Mouse (Mus musculus) neural tube, embryonic 15.5 days (tissue): ENCODE results near the gene Olfr1414. TPM values are rescaled to one million over a fixed set of nuclear protein-coding genes. Genes with fewer than 3 reads are reported as not detected.
A peak's percentile ranks its signal among the peaks of the same experiment; 100 is the strongest.

Experiments used
- ATAC-seq: fragments of 200-750 bp; cut with Nextera tagmentation; 2 replicates; pipeline ENCODE4 v1.8.0; 2017; ENCODE audit warnings: mild to moderate bottlenecking, moderate TSS enrichment, moderate library complexity; ENCODE audit not compliant: low FRiP score
- H3K27ac ChIP-seq: fragments of 300-500 bp; sonication (generic); replicated peaks from 2 replicates; pipeline ENCODE4 v1.5.1; 2015; ENCODE audit warnings: mild to moderate bottlenecking, inconsistent platforms
- H3K27me3 ChIP-seq: fragments of 300-500 bp; sonication (generic); replicated peaks from 2 replicates; pipeline ENCODE4 v1.6.1; 2015; ENCODE audit warnings: inconsistent platforms
- H3K36me3 ChIP-seq: fragments of 300-500 bp; sonication (generic); 2 replicates; pipeline ENCODE4 v1.6.1; 2015; ENCODE audit warnings: inconsistent platforms
- H3K4me1 ChIP-seq: fragments of 300-500 bp; sonication (generic); 2 replicates; pipeline ENCODE4 v1.6.1; 2015; ENCODE audit warnings: inconsistent platforms
- H3K4me2 ChIP-seq: fragments of 300-500 bp; sonication (generic); 2 replicates; pipeline ENCODE4 v1.6.1; 2015; ENCODE audit warnings: inconsistent platforms, mild to moderate bottlenecking, moderate library complexity
- H3K4me3 ChIP-seq: fragments of 300-500 bp; sonication (generic); replicated peaks from 2 replicates; pipeline ENCODE4 v1.5.1; 2015; ENCODE audit warnings: mild to moderate bottlenecking, inconsistent platforms
- H3K9ac ChIP-seq: fragments of 300-500 bp; sonication (generic); replicated peaks from 2 replicates; pipeline ENCODE4 v1.6.1; 2015; ENCODE audit warnings: mild to moderate bottlenecking, inconsistent platforms
- H3K9me3 ChIP-seq: fragments of 300-500 bp; sonication (generic); replicated peaks from 2 replicates; pipeline ENCODE4 v1.6.1; 2016; ENCODE audit warnings: inconsistent platforms
- WGBS: fragments of 180-500 bp; shearing (Covaris S2); methylation state at CpG from one replicate; pipeline ENCODE4 v1.1.7; 2015; ENCODE audit warnings: mixed read lengths; 5-methylcytosine and 5-hydroxymethylcytosine counted together
- microRNA-seq: library from miRNA; unstranded; fragments of <30 nt; microRNA quantifications from one replicate; pipeline ENCODE4, GENCODE M21; 2017
- polyA plus RNA-seq: library from polyadenylated mRNA; unstranded; fragments of >200 nt; fragmentation: Nextera tagmentation; extraction: Ambion mirVana; gene quantifications from 2 replicates; pipeline ENCODE4 v1.2.1, GENCODE M21; 2015

The Olfr1414 gene
- polyA plus RNA-seq, 1 experiment from 2014 or later: not detected

DNA sequence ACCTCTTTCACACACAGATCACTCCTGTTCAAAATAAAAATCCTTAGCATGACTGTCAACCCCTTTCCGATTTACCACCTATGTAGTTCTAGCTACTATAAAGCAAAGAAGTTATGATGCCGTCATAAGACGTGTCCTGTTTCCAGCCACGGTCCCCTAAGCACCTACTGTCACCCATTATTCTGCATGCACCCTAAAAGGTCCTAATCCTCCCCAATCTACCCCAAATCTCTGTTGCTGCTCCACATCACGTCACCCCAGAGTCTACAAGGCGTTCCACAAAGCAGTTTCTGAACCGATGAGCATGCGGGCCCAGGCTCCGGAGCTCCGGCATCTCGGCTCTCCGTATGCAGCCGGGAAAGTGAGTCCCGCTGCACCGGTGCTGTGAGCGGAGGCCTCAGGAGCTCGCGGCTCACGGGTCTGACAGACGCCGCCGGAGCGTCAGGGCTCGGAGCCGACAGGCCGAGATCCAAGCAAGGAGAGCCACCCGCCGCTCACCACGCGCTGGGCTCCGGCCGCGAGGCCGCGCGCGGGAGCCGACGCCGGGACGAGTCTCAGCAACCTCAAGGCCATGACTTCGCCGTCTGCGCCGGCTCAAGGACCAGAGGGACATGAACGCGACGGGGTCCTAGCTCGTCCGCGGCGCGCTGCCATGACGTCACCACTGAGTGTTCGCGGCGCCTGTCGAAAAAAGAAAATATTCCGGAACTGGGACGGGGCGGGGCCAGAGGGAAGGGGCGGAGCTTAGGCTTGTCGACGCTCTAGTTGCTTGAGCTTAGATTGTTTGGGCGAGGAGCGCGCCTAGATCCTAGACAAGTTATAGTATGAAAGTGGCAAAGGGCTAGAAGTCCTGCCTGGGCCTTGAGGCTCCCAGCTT lies 45.1 kb downstream of the Olfr1414 start, which contains the start of gene Ndufa10:
Gene Ndufa10 (minus strand): TSS at position 696 of the 877 bp plus-strand sequence.
- ATAC-seq: peak; percentile 93
- WGBS: under 1% methylated on average over 67 of the region's 67 CpGs
- Histone ChIP-seq H3K27me3 (peaks cover 9% of the 10 kb centered on the region), H3K36me3 (peaks cover 28% of the 10 kb centered on the region), H3K4me3 (peak within 1 kb of the TSS; percentile 90), H3K27ac (peak within 1 kb of the TSS; percentile 84), H3K9me3 (no peaks in the 10 kb centered on the region), H3K9ac (peak within 1 kb of the TSS; percentile 96), H3K4me2 (peak within 1 kb of the TSS; percentile 81), H3K4me1 (peaks cover 17% of the 10 kb centered on the region)

DNA sequence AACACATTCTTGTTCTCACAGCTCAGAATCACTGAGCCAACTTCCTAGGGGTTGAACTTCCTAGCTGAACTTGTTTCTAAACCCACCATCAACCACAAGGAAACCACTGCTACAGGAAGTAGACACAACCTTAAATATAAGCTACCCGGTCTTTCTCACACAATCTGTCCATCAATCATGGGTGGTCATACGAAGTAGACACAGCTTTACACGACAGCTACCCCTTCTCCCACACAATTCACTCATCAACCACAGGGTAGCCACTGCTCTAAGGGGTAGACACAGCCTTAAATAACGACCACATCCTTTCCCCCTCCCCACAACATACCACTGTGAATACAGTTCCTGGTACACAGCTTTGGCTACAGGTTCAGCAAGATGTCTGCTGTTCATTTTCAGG lies 49.6 kb downstream of the Olfr1414 start:
- H3K4me2 ChIP-seq: no peak overlapping the region
- H3K36me3 ChIP-seq: peaks cover 73% of the 10 kb centered on the region
- H3K9me3 ChIP-seq: no peaks in the 10 kb centered on the region
- H3K4me3 ChIP-seq: no peak overlapping the region
- peaks cover 12% of the 10 kb centered on the region for H3K4me1 ChIP-seq
- no peaks in the 10 kb centered on the region for H3K27me3 ChIP-seq
- WGBS: 92% methylated on average over 4 of the region's 4 CpGs
- ATAC-seq: no peak
- no peak overlapping the region for H3K9ac ChIP-seq
- H3K27ac ChIP-seq: no peak overlapping the region

DNA sequence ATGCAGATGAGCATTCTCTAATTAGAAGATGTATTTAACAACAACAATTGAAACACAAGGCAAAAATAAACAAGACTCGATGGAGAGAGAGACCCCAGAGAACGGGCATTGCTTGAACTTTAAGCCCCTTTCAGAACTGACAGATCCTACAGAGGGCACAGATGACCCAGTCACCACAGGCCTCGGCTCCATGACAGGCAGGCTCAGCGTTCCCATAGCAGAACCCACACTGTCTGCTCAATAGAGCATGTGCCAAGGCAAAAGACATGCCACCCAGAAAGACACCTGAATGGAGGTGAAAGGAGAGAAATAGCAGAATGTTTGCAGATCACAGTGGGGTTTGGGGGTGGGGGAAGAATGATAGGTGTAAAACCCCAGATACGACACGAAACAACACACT lies 60.0 kb downstream of the Olfr1414 start:
- H3K4me1 ChIP-seq: no peaks in the 10 kb centered on the region
- 92% methylated on average over 6 of the region's 6 CpGs for WGBS
- H3K9ac ChIP-seq: no peak overlapping the region
- peaks cover 78% of the 10 kb centered on the region for H3K36me3 ChIP-seq
- no peaks in the 10 kb centered on the region for H3K27me3 ChIP-seq
- ATAC-seq: no peak
- no peak overlapping the region for H3K4me2 ChIP-seq
- H3K9me3 ChIP-seq: no peaks in the 10 kb centered on the region
- no peak overlapping the region for H3K27ac ChIP-seq
- no peak overlapping the region for H3K4me3 ChIP-seq

DNA sequence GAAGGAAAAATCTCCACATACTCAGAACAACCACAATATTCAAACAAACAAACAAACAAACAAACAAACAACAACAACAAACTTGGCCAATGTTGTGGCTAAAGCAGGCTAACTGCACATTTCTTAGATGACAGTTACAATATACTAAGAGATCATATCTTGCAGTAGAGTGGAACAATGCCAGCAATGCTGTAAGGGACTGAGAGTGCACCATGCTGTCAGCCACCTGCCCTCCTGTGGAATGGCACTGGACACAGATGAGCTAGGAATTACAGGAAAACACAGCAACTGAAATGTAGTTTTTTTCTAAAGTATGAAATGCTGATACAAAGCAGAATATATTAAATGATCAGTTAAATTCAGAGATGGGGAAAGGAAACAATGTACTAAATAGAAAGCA lies 60.7 kb downstream of the Olfr1414 start:
- H3K9ac ChIP-seq: no peak overlapping the region
- H3K4me2 ChIP-seq: no peak overlapping the region
- H3K9me3 ChIP-seq: no peaks in the 10 kb centered on the region
- peaks cover 78% of the 10 kb centered on the region for H3K36me3 ChIP-seq
- no peak for ATAC-seq
- no peak overlapping the region for H3K27ac ChIP-seq
- H3K27me3 ChIP-seq: no peaks in the 10 kb centered on the region
- H3K4me1 ChIP-seq: no peaks in the 10 kb centered on the region
- H3K4me3 ChIP-seq: no peak overlapping the region

Small RNA genes lying within 50 kb of the gene (microRNA-seq; reads per million reads assigned to microRNA genes)
- gene Mir6900: 3.1 reads per million, percentile 11 among the genes with 10 or more reads in this experiment

Other genes with a start within 250 kb of the Olfr1414 start
- 343 and 359 TPM in 2 replicates for gene Ndufa10, start 44.8 kb downstream of the Olfr1414 start, polyA plus RNA-seq
- gene Olfr1416, start 33.5 kb downstream of the Olfr1414 start, polyA plus RNA-seq: not detected in 2 replicates
- not detected in 2 replicates for gene Olfr1415, start 22.6 kb downstream of the Olfr1414 start, polyA plus RNA-seq
- not detected in 2 replicates for gene Olfr1413, start 52.7 kb upstream of the Olfr1414 start, polyA plus RNA-seq
- not detected in 2 replicates for gene Olfr1412, start 67.1 kb upstream of the Olfr1414 start, polyA plus RNA-seq
- gene Olfr1411, start 75.8 kb upstream of the Olfr1414 start, polyA plus RNA-seq: not detected in 2 replicates
- not detected in 2 replicates for gene Olfr1410, start 87.1 kb upstream of the Olfr1414 start, polyA plus RNA-seq
- gene Olfr12, start 99.1 kb upstream of the Olfr1414 start, polyA plus RNA-seq: not detected in 2 replicates
- 541 and 661 TPM in 2 replicates for gene Cops9, start 123.3 kb upstream of the Olfr1414 start, polyA plus RNA-seq
- gene Otos, start 130.2 kb upstream of the Olfr1414 start, polyA plus RNA-seq: 0.33 and 0.73 TPM in 2 replicates